Mouse (Mus musculus): ENCODE results near the gene Fkbp11. TPM values are rescaled to one million over a fixed set of nuclear protein-coding genes. Genes with fewer than 3 reads are reported as not detected.

Gene Fkbp11
- total and polyA plus RNA-seq, 2 experiments from 2014 or later, result 6.6 to 10.6 TPM

DNA sequence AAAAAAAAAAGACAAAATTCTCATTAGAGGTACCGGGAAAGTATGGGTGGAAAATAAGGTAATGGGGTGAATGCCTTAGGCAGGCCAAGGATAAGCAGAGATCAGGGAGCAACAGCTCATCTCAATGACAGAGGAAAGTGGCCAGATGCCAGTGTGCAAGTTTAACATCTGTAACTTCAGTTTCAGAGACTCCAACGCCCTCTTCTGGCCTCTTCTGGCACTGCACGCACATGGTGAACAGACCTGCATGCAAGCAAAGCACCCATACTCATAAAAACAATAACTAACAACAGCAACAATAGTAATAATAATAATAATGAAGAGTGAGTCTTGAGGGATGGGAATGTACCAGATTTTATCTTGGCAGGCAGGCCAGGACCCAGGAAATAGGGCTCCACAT is 42.1 kb downstream of the Fkbp11 start:
- no peak overlapping the region for H3K4me2 ChIP-seq (ENCODE audit: low read depth, low read length)
- H3K4me3 ChIP-seq (ENCODE audit: low read length), result no peak overlapping the region
- no peaks in the 10 kb centered on the region for H3K9me3 ChIP-seq (ENCODE audit: low read length)
- H3K4me1 ChIP-seq (ENCODE audit: insufficient read depth, low read length), result no peaks in the 10 kb centered on the region
- no peaks in the 10 kb centered on the region for H3K36me3 ChIP-seq (ENCODE audit: insufficient read depth, low read length)
- no peaks in the 10 kb centered on the region for H3K27me3 ChIP-seq (ENCODE audit: insufficient read depth, low read length)
- 69% methylated on average over 3 of the region's 3 CpGs for WGBS
- no peak overlapping the region for H3K27ac ChIP-seq
- H3K9ac ChIP-seq (replicated peaks; ENCODE audit: low read length), result no peak overlapping the region
- peak; percentile 32; the same call in 1 of the 2 replicates for TF ChIP-seq CTCF (IDR thresholded peaks at IDR 0.05; ENCODE audit: low read depth)
- no peak for ATAC-seq
- no peak for DNase-seq (ENCODE audit: low spot score)

DNA sequence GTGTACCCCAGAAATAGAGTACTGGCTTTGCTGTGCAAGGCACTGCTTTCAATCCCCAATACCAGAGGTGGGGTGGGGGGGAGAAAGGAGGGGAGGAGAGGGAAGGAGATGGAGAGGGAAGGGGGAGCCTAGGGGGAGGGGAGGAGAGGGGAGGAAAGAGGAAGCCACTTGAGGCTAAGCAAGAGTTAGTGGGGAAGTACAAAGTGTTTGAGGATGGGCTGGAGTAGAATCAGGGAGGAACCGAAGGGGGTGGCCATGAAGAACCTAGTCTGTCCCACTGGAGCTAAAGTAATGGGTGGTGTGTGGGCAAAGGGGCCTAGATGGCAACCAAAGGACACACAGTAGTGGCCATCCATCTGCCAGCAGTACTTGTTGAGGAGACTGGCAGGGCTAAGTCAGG is 44.3 kb downstream of the Fkbp11 start:
- no peaks in the 10 kb centered on the region for H3K9me3 ChIP-seq (ENCODE audit: low read length)
- H3K36me3 ChIP-seq (ENCODE audit: insufficient read depth, low read length), result no peaks in the 10 kb centered on the region
- 100% methylated on average over 1 of the region's 1 CpGs for WGBS
- no peak for TF ChIP-seq CTCF (IDR thresholded peaks at IDR 0.05; ENCODE audit: low read depth)
- DNase-seq (ENCODE audit: low spot score), result no peak
- no peak for ATAC-seq
- no peak overlapping the region for H3K4me2 ChIP-seq (ENCODE audit: low read depth, low read length)
- H3K9ac ChIP-seq (replicated peaks; ENCODE audit: low read length), result no peak overlapping the region
- no peaks in the 10 kb centered on the region for H3K27me3 ChIP-seq (ENCODE audit: insufficient read depth, low read length)
- no peak overlapping the region for H3K4me3 ChIP-seq (ENCODE audit: low read length)
- H3K4me1 ChIP-seq (ENCODE audit: insufficient read depth, low read length), result no peaks in the 10 kb centered on the region
- no peak overlapping the region for H3K27ac ChIP-seq

DNA sequence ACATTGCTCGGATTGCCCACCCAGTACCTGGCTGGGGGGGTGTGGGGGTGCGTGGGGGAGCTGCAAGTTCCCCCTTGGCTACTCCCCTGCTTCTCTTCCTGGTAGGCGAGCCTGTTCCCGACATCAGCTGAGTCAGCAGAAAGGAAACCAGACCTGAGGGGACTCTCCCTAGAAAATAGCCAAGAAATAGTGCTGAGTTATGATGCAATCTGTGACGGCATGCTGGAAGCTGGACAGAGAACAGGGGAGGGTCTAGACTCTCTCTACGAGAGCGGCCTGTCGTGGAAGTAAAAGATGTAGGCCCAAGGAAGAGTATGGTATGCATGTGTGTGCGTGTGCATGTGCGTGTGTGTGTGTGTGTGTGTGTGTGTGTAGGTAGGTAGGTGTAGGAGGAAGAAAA is 44.8 kb downstream of the Fkbp11 start:
- Histone ChIP-seq H3K4me3 (ENCODE audit: low read length) (no peak overlapping the region), H3K27ac (no peak overlapping the region), H3K36me3 (ENCODE audit: insufficient read depth, low read length) (no peaks in the 10 kb centered on the region), H3K27me3 (ENCODE audit: insufficient read depth, low read length) (no peaks in the 10 kb centered on the region), H3K9ac (replicated peaks; ENCODE audit: low read length) (no peak overlapping the region), H3K4me1 (ENCODE audit: insufficient read depth, low read length) (no peaks in the 10 kb centered on the region), H3K4me2 (ENCODE audit: low read depth, low read length) (no peak overlapping the region), H3K9me3 (ENCODE audit: low read length) (no peaks in the 10 kb centered on the region)
- no peak for DNase-seq (ENCODE audit: low spot score)
- ATAC-seq, result no peak
- TF ChIP-seq CTCF (IDR thresholded peaks at IDR 0.05; ENCODE audit: low read depth), result no peak
- WGBS, result 65% methylated on average over 10 of the region's 10 CpGs

DNA sequence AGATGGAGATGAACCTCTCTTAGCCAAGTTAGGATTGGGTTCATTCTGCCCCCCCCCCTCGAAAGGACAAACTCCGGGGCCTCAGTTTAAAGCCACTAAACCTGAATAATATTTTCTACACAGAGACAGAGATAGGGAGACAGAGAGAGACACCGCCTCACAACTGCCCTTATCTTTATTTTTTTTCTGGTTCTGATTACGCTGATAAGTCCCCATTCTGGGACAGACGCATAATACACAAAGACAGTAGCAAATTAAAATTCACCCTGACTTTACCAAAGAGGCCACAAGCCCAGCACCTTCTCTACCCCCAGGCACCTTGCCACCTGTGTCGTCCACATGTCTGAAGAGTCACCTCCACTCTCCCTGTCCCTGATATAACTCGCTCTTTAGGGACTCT is 46.4 kb downstream of the Fkbp11 start:
- 85% methylated on average over 7 of the region's 7 CpGs for WGBS
- Histone ChIP-seq H3K27ac (no peak overlapping the region), H3K4me2 (ENCODE audit: low read depth, low read length) (no peak overlapping the region), H3K4me1 (ENCODE audit: insufficient read depth, low read length) (no peaks in the 10 kb centered on the region), H3K4me3 (ENCODE audit: low read length) (no peak overlapping the region), H3K9me3 (ENCODE audit: low read length) (no peaks in the 10 kb centered on the region), H3K36me3 (ENCODE audit: insufficient read depth, low read length) (no peaks in the 10 kb centered on the region), H3K9ac (replicated peaks; ENCODE audit: low read length) (no peak overlapping the region), H3K27me3 (ENCODE audit: insufficient read depth, low read length) (no peaks in the 10 kb centered on the region)
- DNase-seq (ENCODE audit: low spot score), result no peak
- no peak for TF ChIP-seq CTCF (IDR thresholded peaks at IDR 0.05; ENCODE audit: low read depth)
- ATAC-seq, result no peak

DNA sequence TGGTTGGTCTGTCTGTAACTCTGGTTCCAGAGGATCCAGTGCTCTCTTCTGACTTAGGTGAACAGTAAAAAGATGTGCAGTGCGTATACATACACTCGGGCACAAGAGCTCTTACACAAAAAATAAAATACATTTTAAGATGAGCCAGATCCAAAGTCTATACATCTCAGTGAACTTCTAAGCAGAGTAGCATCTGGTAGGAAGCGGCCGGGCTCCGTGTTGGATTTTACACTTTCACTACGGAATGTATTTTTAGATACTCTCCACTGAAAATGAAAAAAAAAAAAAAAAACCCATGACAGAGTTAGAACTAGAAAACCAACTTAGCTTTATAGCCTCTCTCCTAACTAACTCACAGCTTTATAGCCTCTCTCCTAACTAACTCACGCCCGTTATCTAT is 47.3 kb downstream of the Fkbp11 start:
- WGBS, result 93% methylated on average over 8 of the region's 8 CpGs
- Histone ChIP-seq H3K4me2 (ENCODE audit: low read depth, low read length) (no peak overlapping the region), H3K9me3 (ENCODE audit: low read length) (no peaks in the 10 kb centered on the region), H3K9ac (replicated peaks; ENCODE audit: low read length) (no peak overlapping the region), H3K4me1 (ENCODE audit: insufficient read depth, low read length) (no peaks in the 10 kb centered on the region), H3K27me3 (ENCODE audit: insufficient read depth, low read length) (no peaks in the 10 kb centered on the region), H3K27ac (no peak overlapping the region), H3K36me3 (ENCODE audit: insufficient read depth, low read length) (no peaks in the 10 kb centered on the region), H3K4me3 (ENCODE audit: low read length) (no peak overlapping the region)
- TF ChIP-seq CTCF (IDR thresholded peaks at IDR 0.05; ENCODE audit: low read depth), result no peak
- no peak for DNase-seq (ENCODE audit: low spot score)
- no peak for ATAC-seq

DNA sequence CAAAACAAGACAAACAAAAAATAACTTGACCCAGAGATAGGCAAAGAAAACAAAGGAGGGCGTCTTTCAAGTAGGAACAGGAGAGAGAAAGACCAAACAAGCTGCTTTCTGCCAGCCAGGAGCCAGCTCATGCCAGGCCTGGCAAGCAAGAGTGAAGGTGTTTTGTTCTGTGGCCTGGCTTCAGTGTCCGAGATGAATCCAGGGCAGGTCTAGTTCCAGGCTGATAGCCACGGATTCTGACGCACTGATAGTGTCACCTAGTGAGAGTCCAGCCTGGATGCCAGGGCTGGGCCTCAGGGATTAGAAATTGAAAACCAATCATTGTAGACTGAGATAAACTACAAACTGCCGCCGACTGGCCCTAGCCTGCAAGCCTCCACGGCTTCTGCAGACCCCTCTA is 50.0 kb downstream of the Fkbp11 start:
- no peak for DNase-seq (ENCODE audit: low spot score)
- WGBS, result 62% methylated on average over 7 of the region's 7 CpGs

DNA sequence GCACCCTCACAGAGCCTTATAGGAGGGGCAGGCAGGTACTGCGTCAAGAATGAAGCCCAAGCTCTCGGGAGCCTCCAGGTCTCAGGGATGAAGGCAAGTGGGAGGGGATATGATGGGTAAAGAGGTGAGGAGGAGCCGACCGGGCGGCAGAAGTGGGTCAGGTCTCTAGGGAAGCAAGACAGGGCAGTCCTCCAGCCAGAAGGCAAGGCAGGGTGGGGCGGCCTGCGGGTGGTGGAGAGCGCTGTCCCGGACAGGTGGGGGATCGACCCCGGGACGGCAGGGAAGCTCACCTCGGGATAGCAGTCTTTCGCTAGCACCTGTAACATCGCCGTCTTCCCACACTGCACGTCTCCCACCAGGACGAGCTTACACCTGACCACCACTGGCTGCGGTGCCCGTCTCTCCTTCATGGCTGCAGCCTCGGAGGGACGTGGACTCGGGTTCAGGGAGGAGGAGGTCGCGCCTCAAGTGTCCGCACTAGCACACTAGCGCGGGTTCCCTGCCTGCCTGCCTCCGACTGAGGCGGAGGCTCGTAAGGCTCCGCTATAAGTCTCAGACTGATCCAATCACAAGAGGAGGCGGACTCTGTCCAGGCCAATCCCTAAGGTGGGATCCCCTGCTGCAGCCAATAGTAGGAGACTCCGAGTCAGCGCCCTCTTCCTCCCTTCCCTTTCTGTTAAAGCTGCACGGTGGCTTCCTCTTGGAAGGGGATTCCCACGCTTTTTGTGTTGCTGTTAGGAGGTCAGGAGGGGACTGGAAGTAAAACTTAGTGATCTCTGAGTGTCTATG is 50.9 kb downstream of the Fkbp11 start, which contains the start of gene Rnd1:
Gene Rnd1, minus strand, starts transcription at position 522 of the 789 bp plus-strand sequence.
- Histone ChIP-seq H3K27me3 (ENCODE audit: insufficient read depth, low read length) (no peaks in the 10 kb centered on the region), H3K4me3 (ENCODE audit: low read length) (peak within 1 kb of the TSS; percentile 58), H3K9me3 (ENCODE audit: low read length) (no peaks in the 10 kb centered on the region), H3K27ac (no peak within 1 kb of the TSS), H3K36me3 (ENCODE audit: insufficient read depth, low read length) (no peaks in the 10 kb centered on the region), H3K4me2 (ENCODE audit: low read depth, low read length) (peak within 1 kb of the TSS; percentile 98), H3K9ac (replicated peaks; ENCODE audit: low read length) (peak within 1 kb of the TSS; percentile 61), H3K4me1 (ENCODE audit: insufficient read depth, low read length) (peaks cover 10% of the 10 kb centered on the region)
- peak; percentile 30 for TF ChIP-seq CTCF (IDR thresholded peaks at IDR 0.05; ENCODE audit: low read depth)
- ATAC-seq (peak; percentile 94), DNase-seq (ENCODE audit: low spot score) (peak; percentile 95)
- under 1% methylated on average over 34 of the region's 37 CpGs for WGBS

More for the DNA sequence above, 50.0 kb downstream of the Fkbp11 start:
- ATAC-seq, result no peak
- TF ChIP-seq CTCF (IDR thresholded peaks at IDR 0.05; ENCODE audit: low read depth), result no peak
- H3K27ac ChIP-seq, result no peak overlapping the region
- H3K9me3 ChIP-seq (ENCODE audit: low read length), result no peaks in the 10 kb centered on the region
- H3K27me3 ChIP-seq (ENCODE audit: insufficient read depth, low read length), result no peaks in the 10 kb centered on the region
- peaks cover 10% of the 10 kb centered on the region for H3K4me1 ChIP-seq (ENCODE audit: insufficient read depth, low read length)
- no peak overlapping the region for H3K4me3 ChIP-seq (ENCODE audit: low read length)
- no peak overlapping the region for H3K4me2 ChIP-seq (ENCODE audit: low read depth, low read length)
- H3K9ac ChIP-seq (replicated peaks; ENCODE audit: low read length), result no peak overlapping the region; the same call in 1 of the 2 replicates
- no peaks in the 10 kb centered on the region for H3K36me3 ChIP-seq (ENCODE audit: insufficient read depth, low read length)

All from hindbrain, postnatal 0 days (tissue).